Mouse (Mus musculus) thymus, adult 2 months (tissue): Measurements from ENCODE around the gene Mrpl16. TPM values are rescaled to one million over a fixed set of nuclear protein-coding genes. Genes with fewer than 3 reads are reported as not detected.

Experiments
- DNase-seq: peaks from one replicate; pipeline ENCODE4 v3.0.0; 2021
- H3K27ac ChIP-seq: fragments of 200-500 bp; 2 replicates; pipeline ENCODE4 v1.5.1; 2012; ENCODE audit warnings: low read length, control low read depth; ENCODE audit not compliant: control insufficient read depth, insufficient read depth
- H3K27me3 ChIP-seq: fragments of 200-500 bp; 2 replicates; pipeline ENCODE4 v1.6.1; 2012; ENCODE audit warnings: mild to moderate bottlenecking, low read length, moderate library complexity, mixed read lengths; ENCODE audit not compliant: control insufficient read depth, insufficient read depth
- H3K36me3 ChIP-seq: fragments of 200-500 bp; 2 replicates; pipeline ENCODE4 v1.6.1; 2012; ENCODE audit warnings: mild to moderate bottlenecking, low read length, moderate library complexity; ENCODE audit not compliant: control insufficient read depth, insufficient read depth
- H3K4me1 ChIP-seq: fragments of 200-500 bp; replicated peaks from 2 replicates; pipeline ENCODE4 v1.6.1; 2012; ENCODE audit warnings: low read length; ENCODE audit not compliant: control insufficient read depth, insufficient read depth
- H3K4me3 ChIP-seq: fragments of 200-500 bp; 2 replicates; pipeline ENCODE4 v1.5.1; 2012; ENCODE audit warnings: mild to moderate bottlenecking, low read length, control low read depth, moderate library complexity; ENCODE audit not compliant: control insufficient read depth, insufficient read depth
- CTCF ChIP-seq: fragments of 200-500 bp; IDR thresholded peaks from 2 replicates; pipeline ENCODE4 v1.5.1; 2012; ENCODE audit warnings: mild to moderate bottlenecking, control low read depth, low read length, moderate library complexity, borderline replicate concordance; ENCODE audit not compliant: control insufficient read depth, poor library complexity, insufficient read depth; ENCODE audit errors: extremely low read depth
- POLR2A ChIP-seq: fragments of 200-500 bp; IDR thresholded peaks from 2 replicates; pipeline ENCODE4 v1.6.1; 2012; ENCODE audit warnings: mild to moderate bottlenecking, low read length, control low read depth, moderate library complexity; ENCODE audit not compliant: control insufficient read depth, poor library complexity, insufficient read depth; ENCODE audit errors: extremely low read depth
- WGBS: fragments of 180-500 bp; shearing (Covaris S2); methylation state at CpG from one replicate; pipeline ENCODE4 v1.1.7; 2018; 5-methylcytosine and 5-hydroxymethylcytosine counted together
- polyA plus RNA-seq: library from polyadenylated mRNA; depleted of rRNA; stranded (reverse); fragments of >200 nt; gene quantifications from 2 replicates; pipeline ENCODE4 v1.2.3, GENCODE M21; 2012

The Mrpl16 gene
- polyA plus RNA-seq, 1 experiment, result 10.6 TPM

GRCm38 (mm10) chr19:11810003-11810758 lies 40.0 kb downstream of the Mrpl16 start:
- 74% methylated on average over 5 of the region's 5 CpGs for WGBS
- TF ChIP-seq CTCF, result no peak
- TF ChIP-seq POLR2A, result no peak
- Histone ChIP-seq H3K4me1 (peaks cover 6% of the 10 kb centered on the region), H3K4me3 (no peak overlapping the region), H3K36me3 (no peaks in the 10 kb centered on the region), H3K27me3 (no peaks in the 10 kb centered on the region), H3K27ac (no peak overlapping the region)
- DNase-seq, result no peak

- Histone ChIP-seq H3K27me3 (no peaks in the 10 kb centered on the region), H3K4me1 (peaks cover 6% of the 10 kb centered on the region), H3K27ac (no peak overlapping the region), H3K36me3 (no peaks in the 10 kb centered on the region), H3K4me3 (no peak overlapping the region)
- WGBS, result 94% methylated on average over 1 of the region's 1 CpGs
- no peak for DNase-seq
- TF ChIP-seq POLR2A (no peak), CTCF (no peak)
Measured at GRCm38 (mm10) chr19:11810856-11811255, 40.7 kb downstream of the Mrpl16 start.

GRCm38 (mm10) chr19:11811688-11812365 lies 41.6 kb downstream of the Mrpl16 start:
- Histone ChIP-seq H3K27me3 (0 out of 2 replicates have a peak, but pooled peaks cover under 1% of the 10 kb centered on the region), H3K36me3 (no peaks in the 10 kb centered on the region), H3K4me3 (no peak overlapping the region), H3K4me1 (peaks cover 6% of the 10 kb centered on the region), H3K27ac (no peak overlapping the region)
- no peak for DNase-seq
- TF ChIP-seq POLR2A (no peak), CTCF (no peak)
- 60% methylated on average over 5 of the region's 5 CpGs for WGBS

GRCm38 (mm10) chr19:11813136-11813535 lies 42.9 kb downstream of the Mrpl16 start:
- TF ChIP-seq CTCF, result no peak
- no peak for TF ChIP-seq POLR2A
- Histone ChIP-seq H3K36me3 (no peaks in the 10 kb centered on the region), H3K4me1 (0 out of 2 replicates have a peak, but pooled peaks cover 1% of the 10 kb centered on the region), H3K27ac (no peak overlapping the region), H3K27me3 (peaks cover 7% of the 10 kb centered on the region; the same call in 1 of the 2 replicates), H3K4me3 (no peak overlapping the region)
- no peak for DNase-seq
- WGBS, result 95% methylated on average over 4 of the region's 4 CpGs

GRCm38 (mm10) chr19:11813649-11814048 lies 43.5 kb downstream of the Mrpl16 start:
- H3K27me3 ChIP-seq, result peaks cover 11% of the 10 kb centered on the region; the same call in 1 of the 2 replicates
- 72% methylated on average over 8 of the region's 8 CpGs for WGBS

GRCm38 (mm10) chr19:11814742-11815333 lies 44.6 kb downstream of the Mrpl16 start:
- DNase-seq, result no peak
- Histone ChIP-seq H3K27ac (no peak overlapping the region), H3K36me3 (no peaks in the 10 kb centered on the region), H3K4me3 (no peak overlapping the region), H3K27me3 (peaks cover 21% of the 10 kb centered on the region), H3K4me1 (peaks cover 4% of the 10 kb centered on the region; the same call in 1 of the 2 replicates)
- 95% methylated on average over 6 of the region's 6 CpGs for WGBS
- TF ChIP-seq POLR2A (no peak), CTCF (no peak)

More at GRCm38 (mm10) chr19:11813649-11814048, 43.5 kb downstream of the Mrpl16 start:
- Histone ChIP-seq H3K36me3 (no peaks in the 10 kb centered on the region), H3K4me1 (no peaks in the 10 kb centered on the region), H3K4me3 (no peak overlapping the region), H3K27ac (no peak overlapping the region)
- DNase-seq, result no peak
- TF ChIP-seq CTCF (no peak), POLR2A (no peak)

- H3K27me3 ChIP-seq, result peaks cover 24% of the 10 kb centered on the region
- DNase-seq, result no peak
- no peak for TF ChIP-seq POLR2A
- no peak for TF ChIP-seq CTCF
- no peak overlapping the region for H3K27ac ChIP-seq
- no peak overlapping the region for H3K4me3 ChIP-seq
- no peaks in the 10 kb centered on the region for H3K36me3 ChIP-seq
- H3K4me1 ChIP-seq, result peaks cover 4% of the 10 kb centered on the region; the same call in 1 of the 2 replicates
- WGBS, result 66% methylated on average over 6 of the region's 6 CpGs
Measured at GRCm38 (mm10) chr19:11816706-11817105, 46.5 kb downstream of the Mrpl16 start.
